Mouse (Mus musculus): ENCODE data around the gene Ndufa9.
A peak's percentile ranks its signal among the peaks of the same experiment; 100 is the strongest.

DNA sequence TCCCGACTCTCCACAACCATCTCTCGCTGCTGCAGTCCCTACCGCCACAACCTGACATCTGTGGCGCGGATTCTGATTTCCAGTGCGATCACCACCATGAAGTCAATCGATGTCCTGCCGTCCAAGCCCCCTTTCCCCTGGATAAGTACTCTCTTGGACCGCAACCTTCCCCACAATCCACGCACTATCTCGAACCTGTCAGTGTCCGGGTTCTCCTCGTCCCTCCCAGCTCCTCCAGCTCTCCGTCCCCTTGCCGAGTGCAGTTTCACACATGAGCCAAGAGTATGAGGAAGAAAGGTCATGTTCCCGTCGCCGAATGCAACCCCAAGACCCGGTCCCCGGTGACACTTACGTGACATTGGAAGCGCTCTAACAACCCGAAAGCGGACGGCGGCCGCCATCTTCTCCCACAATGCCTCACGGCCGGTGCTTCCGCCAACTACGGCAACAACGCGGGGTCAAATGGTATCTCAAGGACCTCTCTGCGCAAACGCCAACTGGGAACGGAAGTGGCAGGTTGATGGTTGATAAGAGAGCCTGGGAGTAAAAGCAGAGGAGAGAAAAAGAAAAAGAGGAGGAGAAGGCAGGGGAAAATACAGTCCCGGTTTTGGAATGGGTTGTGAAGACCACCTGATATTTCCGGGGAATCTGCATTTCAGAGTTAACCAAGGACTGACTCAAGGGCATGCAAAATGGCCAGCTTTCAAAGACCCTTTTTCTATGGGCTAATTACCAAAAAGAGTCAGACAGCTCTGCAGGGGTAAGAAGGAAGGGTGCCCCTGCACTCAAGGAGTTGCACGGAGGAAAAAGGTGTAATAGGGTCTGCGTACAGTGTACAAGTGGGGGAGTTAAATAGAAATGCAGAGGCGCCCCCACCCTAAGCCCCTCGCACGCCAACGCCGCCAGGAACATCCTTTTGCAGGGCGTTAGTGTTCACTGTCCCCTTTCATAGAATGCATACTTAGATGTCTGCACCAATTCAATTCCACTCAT is at the start of gene Ndufa9:
- TF ChIP-seq CTCF (IDR thresholded peaks at IDR 0.05; ENCODE audit: borderline replicate concordance, control insufficient read depth, extremely low read depth, insufficient read depth, low read length, poor library complexity) (peak; percentile 36; the same call in 1 of the 2 replicates), POLR2A (IDR thresholded peaks at IDR 0.05; ENCODE audit: control insufficient read depth, extremely low read depth, insufficient read depth, low read length, poor library complexity) (peak; percentile 52; the same call in 1 of the 2 replicates)
